Mouse (Mus musculus): ENCODE data around the gene Mcpt4.

The Mcpt4 gene

Small RNA genes within 50 kb of the gene (microRNA-seq; reads per million reads assigned to microRNA genes)
- gene Mir6949 = 0 reads per million in 2 experiments
